Mouse (Mus musculus) hindbrain, embryonic 13.5 days (tissue): ENCODE measurements at regions not wholly inside any gene's neighbourhood (a gene's known extent, or its start where the extent isn't known, plus 50 kb on each side); places are given as distances from the start of the nearest gene placed in this dataset.

ENCODE experiments used
- ATAC-seq: fragments of 200-750 bp; cut with Nextera tagmentation; 2 replicates; pipeline ENCODE4 v1.8.0; 2017; ENCODE audit warnings: moderate TSS enrichment; ENCODE audit not compliant: low FRiP score
- H3K27ac ChIP-seq: fragments of 300-500 bp; sonication (generic); 2 replicates; pipeline ENCODE4 v1.5.1; 2015; ENCODE audit warnings: inconsistent platforms, mild to moderate bottlenecking, moderate library complexity
- H3K27me3 ChIP-seq: fragments of 300-500 bp; sonication (generic); 2 replicates; pipeline ENCODE4 v1.6.1; 2015; ENCODE audit warnings: mild to moderate bottlenecking, inconsistent platforms
- H3K36me3 ChIP-seq: fragments of 300-500 bp; sonication (generic); 2 replicates; pipeline ENCODE4 v1.6.1; 2015; ENCODE audit warnings: mild to moderate bottlenecking, inconsistent platforms
- H3K4me1 ChIP-seq: fragments of 300-500 bp; sonication (generic); replicated peaks from 2 replicates; pipeline ENCODE4 v1.6.1; 2015; ENCODE audit warnings: inconsistent platforms
- H3K4me2 ChIP-seq: fragments of 300-500 bp; sonication (generic); 2 replicates; pipeline ENCODE4 v1.6.1; 2015; ENCODE audit warnings: inconsistent platforms, mild to moderate bottlenecking, moderate library complexity
- H3K4me3 ChIP-seq: fragments of 300-500 bp; sonication (generic); 2 replicates; pipeline ENCODE4 v1.5.1; 2015; ENCODE audit warnings: mild to moderate bottlenecking, inconsistent platforms
- H3K9ac ChIP-seq: fragments of 300-500 bp; sonication (generic); 2 replicates; pipeline ENCODE4 v1.6.1; 2015; ENCODE audit warnings: mild to moderate bottlenecking, inconsistent platforms
- H3K9me3 ChIP-seq: fragments of 300-500 bp; sonication (generic); 2 replicates; pipeline ENCODE4 v1.6.1; 2016; ENCODE audit warnings: inconsistent platforms
- WGBS: fragments of 180-500 bp; shearing (Covaris S2); methylation state at CpG from one replicate; pipeline ENCODE4 v1.1.7; 2015; 5-methylcytosine and 5-hydroxymethylcytosine counted together

GRCm38 (mm10) chr2:75137133-75137982, 311.8 kb downstream of the Mtx2 start:
- H3K4me3 ChIP-seq = peak overlapping the region; percentile 44
- peak overlapping the region; percentile 85 for H3K4me2 ChIP-seq
- peak overlapping the region; percentile 71 for H3K9ac ChIP-seq
- H3K9me3 ChIP-seq = no peaks in the 10 kb centered on the region
- H3K4me1 ChIP-seq = peaks cover 14% of the 10 kb centered on the region
- WGBS = 1% methylated on average over 42 of the region's 42 CpGs
- H3K27me3 ChIP-seq = peaks cover 76% of the 10 kb centered on the region
- peak overlapping the region; percentile 44 for H3K27ac ChIP-seq
- ATAC-seq = peak; percentile 46; the same call in 1 of the 2 replicates
- H3K36me3 ChIP-seq = no peaks in the 10 kb centered on the region

DNA sequence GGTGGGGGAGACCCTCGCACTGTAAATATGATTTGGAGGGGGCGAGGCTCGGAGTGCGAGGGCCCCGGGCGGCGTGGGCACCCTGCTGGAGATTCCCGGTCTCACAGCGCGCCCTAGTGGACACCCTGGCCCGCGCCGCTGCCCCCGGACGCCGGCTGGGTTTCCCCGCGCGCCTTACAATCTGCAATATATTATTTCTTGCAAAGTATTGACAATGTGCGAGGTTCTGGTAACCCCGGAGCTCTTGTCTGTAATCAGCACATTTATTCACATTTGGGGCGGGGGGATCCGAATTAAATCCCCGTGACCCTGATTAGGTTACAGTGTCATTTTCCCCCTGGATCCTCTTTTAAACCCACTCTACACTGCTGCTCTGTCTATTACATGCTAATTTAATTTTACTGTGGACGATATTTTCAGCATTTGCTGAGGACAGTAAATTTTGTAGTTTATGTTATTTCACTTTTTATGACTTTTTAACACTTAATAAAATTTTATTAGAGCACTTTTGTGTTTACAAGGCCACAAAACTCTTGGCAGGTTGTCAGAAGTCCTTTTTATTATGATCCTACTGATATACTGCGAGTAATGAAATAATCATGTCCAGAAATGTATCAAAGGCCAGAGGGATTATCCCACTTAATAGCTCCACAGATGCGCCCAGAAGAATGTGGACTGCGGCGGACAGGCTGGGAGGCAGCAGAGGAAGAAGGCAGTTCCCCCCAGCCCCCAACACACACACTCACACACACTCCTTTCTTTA, 312.6 kb downstream of the Mtx2 start:
- no peak overlapping the region for H3K27ac ChIP-seq
- H3K36me3 ChIP-seq = no peaks in the 10 kb centered on the region
- peaks cover 14% of the 10 kb centered on the region for H3K4me1 ChIP-seq
- WGBS = 7% methylated on average over 29 of the region's 29 CpGs
- peaks cover 77% of the 10 kb centered on the region for H3K27me3 ChIP-seq
- ATAC-seq = no peak
- H3K4me2 ChIP-seq = peak overlapping the region; percentile 85
- peak overlapping the region; percentile 44 for H3K4me3 ChIP-seq
- H3K9ac ChIP-seq = peak overlapping the region; percentile 71
- no peaks in the 10 kb centered on the region for H3K9me3 ChIP-seq

DNA sequence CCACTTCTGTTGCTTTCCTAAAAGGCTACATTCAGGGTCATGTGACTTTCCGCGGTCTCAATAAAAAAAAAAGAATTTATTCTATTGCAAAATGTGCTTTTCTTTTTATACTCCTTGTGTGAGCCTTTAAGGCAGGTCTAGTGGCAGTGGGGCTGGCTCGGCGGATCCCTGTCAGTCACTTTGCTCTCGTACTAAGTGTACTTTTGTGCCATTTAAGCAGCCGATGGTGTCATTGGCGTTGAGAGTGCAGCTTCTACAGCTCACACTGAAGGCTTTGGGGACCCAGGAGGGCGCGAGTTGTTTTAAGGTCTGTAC, 313.1 kb downstream of the Mtx2 start:
- no peaks in the 10 kb centered on the region for H3K36me3 ChIP-seq
- no peaks in the 10 kb centered on the region for H3K9me3 ChIP-seq
- 31% methylated on average over 9 of the region's 9 CpGs for WGBS
- no peak overlapping the region for H3K27ac ChIP-seq
- peaks cover 77% of the 10 kb centered on the region for H3K27me3 ChIP-seq
- no peak overlapping the region for H3K9ac ChIP-seq
- peaks cover 14% of the 10 kb centered on the region for H3K4me1 ChIP-seq
- no peak for ATAC-seq
- H3K4me2 ChIP-seq = no peak overlapping the region
- no peak overlapping the region for H3K4me3 ChIP-seq

GRCm38 (mm10) chr2:75139544-75139943, 313.9 kb downstream of the Mtx2 start:
- WGBS = 59% methylated on average over 2 of the region's 2 CpGs
- no peak overlapping the region for H3K27ac ChIP-seq
- H3K36me3 ChIP-seq = no peaks in the 10 kb centered on the region
- no peaks in the 10 kb centered on the region for H3K9me3 ChIP-seq
- peaks cover 77% of the 10 kb centered on the region for H3K27me3 ChIP-seq
- H3K4me1 ChIP-seq = peaks cover 14% of the 10 kb centered on the region
- H3K9ac ChIP-seq = no peak overlapping the region
- H3K4me3 ChIP-seq = no peak overlapping the region
- ATAC-seq = no peak
- H3K4me2 ChIP-seq = no peak overlapping the region

DNA sequence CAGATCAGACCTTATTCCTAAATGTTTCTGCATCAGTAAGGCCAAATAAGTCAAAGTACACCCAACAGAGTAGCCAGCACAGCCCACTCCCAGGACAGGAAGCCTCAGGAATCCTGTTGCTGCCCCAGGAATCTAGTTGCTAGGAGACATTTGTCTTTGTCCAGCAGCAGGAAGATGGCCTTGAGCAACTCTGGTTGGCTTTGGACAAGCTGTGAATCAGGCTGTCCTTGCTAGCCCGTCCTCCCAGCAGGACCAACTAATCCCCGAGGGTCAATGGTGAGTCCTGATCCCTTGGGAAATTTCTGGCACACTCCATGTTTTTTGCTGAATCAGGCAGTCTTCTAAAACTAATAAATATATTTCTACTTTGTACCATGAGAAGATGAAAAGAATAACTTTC, 317.1 kb downstream of the Mtx2 start:
- ATAC-seq = no peak
- no peaks in the 10 kb centered on the region for H3K36me3 ChIP-seq
- no peak overlapping the region for H3K27ac ChIP-seq
- 14% methylated on average over 2 of the region's 2 CpGs for WGBS
- no peaks in the 10 kb centered on the region for H3K9me3 ChIP-seq
- peaks cover 57% of the 10 kb centered on the region for H3K27me3 ChIP-seq
- no peak overlapping the region for H3K4me2 ChIP-seq
- H3K4me1 ChIP-seq = peaks cover 2% of the 10 kb centered on the region
- H3K9ac ChIP-seq = no peak overlapping the region
- H3K4me3 ChIP-seq = no peak overlapping the region

GRCm38 (mm10) chr2:75144861-75145260, 319.3 kb downstream of the Mtx2 start:
- no peak for ATAC-seq
- no peaks in the 10 kb centered on the region for H3K9me3 ChIP-seq
- no peaks in the 10 kb centered on the region for H3K4me1 ChIP-seq
- H3K9ac ChIP-seq = no peak overlapping the region
- H3K27ac ChIP-seq = no peak overlapping the region
- H3K36me3 ChIP-seq = no peaks in the 10 kb centered on the region
- peaks cover 39% of the 10 kb centered on the region for H3K27me3 ChIP-seq
- no peak overlapping the region for H3K4me2 ChIP-seq
- no peak overlapping the region for H3K4me3 ChIP-seq
- 91% methylated on average over 12 of the region's 12 CpGs for WGBS

GRCm38 (mm10) chr2:75146256-75146655, 320.7 kb downstream of the Mtx2 start:
- H3K4me2 ChIP-seq = no peak overlapping the region
- H3K27ac ChIP-seq = no peak overlapping the region
- peaks cover 26% of the 10 kb centered on the region for H3K27me3 ChIP-seq
- no peaks in the 10 kb centered on the region for H3K4me1 ChIP-seq
- H3K4me3 ChIP-seq = no peak overlapping the region
- H3K36me3 ChIP-seq = no peaks in the 10 kb centered on the region
- no peaks in the 10 kb centered on the region for H3K9me3 ChIP-seq
- no peak for ATAC-seq
- H3K9ac ChIP-seq = no peak overlapping the region
- 76% methylated on average over 6 of the region's 6 CpGs for WGBS

GRCm38 (mm10) chr2:75147399-75147798, 321.8 kb downstream of the Mtx2 start:
- Histone ChIP-seq H3K4me1 (no peaks in the 10 kb centered on the region), H3K27me3 (peaks cover 21% of the 10 kb centered on the region), H3K27ac (no peak overlapping the region), H3K9me3 (no peaks in the 10 kb centered on the region), H3K9ac (no peak overlapping the region), H3K4me3 (no peak overlapping the region), H3K36me3 (no peaks in the 10 kb centered on the region), H3K4me2 (no peak overlapping the region)
- 75% methylated on average over 9 of the region's 9 CpGs for WGBS
- ATAC-seq = no peak

DNA sequence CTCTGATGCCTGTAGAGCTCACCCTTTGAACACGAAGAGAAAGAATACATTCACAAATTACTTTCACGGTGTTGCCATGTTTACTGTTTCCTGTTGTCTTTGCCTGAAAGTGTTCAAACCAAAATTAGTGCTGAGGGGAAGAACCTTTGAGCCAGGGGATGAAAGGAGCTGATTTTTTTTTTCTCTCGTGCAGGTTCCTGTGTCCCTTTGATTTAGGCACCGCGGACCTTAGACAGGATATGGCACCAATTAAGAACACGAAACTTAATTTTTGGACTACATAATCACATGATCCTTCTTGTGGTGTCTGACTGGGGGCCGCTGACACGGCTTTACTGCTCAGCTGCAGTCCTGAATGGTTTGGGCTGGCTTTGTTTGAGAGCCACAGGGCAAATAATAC, 322.4 kb downstream of the Mtx2 start:
- 70% methylated on average over 8 of the region's 8 CpGs for WGBS
- no peaks in the 10 kb centered on the region for H3K36me3 ChIP-seq

GRCm38 (mm10) chr2:75149036-75149435, 323.4 kb downstream of the Mtx2 start:
- H3K4me1 ChIP-seq = no peaks in the 10 kb centered on the region
- WGBS = 87% methylated on average over 5 of the region's 5 CpGs
- ATAC-seq = no peak
- peaks cover 10% of the 10 kb centered on the region for H3K27me3 ChIP-seq
- no peaks in the 10 kb centered on the region for H3K9me3 ChIP-seq
- H3K4me3 ChIP-seq = no peak overlapping the region
- no peaks in the 10 kb centered on the region for H3K36me3 ChIP-seq
- no peak overlapping the region for H3K9ac ChIP-seq
- no peak overlapping the region for H3K27ac ChIP-seq
- no peak overlapping the region for H3K4me2 ChIP-seq

More for the DNA sequence above, 322.4 kb downstream of the Mtx2 start:
- Histone ChIP-seq H3K27ac (no peak overlapping the region), H3K4me2 (no peak overlapping the region), H3K9me3 (no peaks in the 10 kb centered on the region), H3K9ac (no peak overlapping the region), H3K4me1 (no peaks in the 10 kb centered on the region), H3K4me3 (no peak overlapping the region), H3K27me3 (peaks cover 21% of the 10 kb centered on the region)
- no peak for ATAC-seq

- WGBS = 60% methylated on average over 12 of the region's 12 CpGs
- Histone ChIP-seq H3K9ac (no peak overlapping the region), H3K27me3 (peaks cover 5% of the 10 kb centered on the region), H3K27ac (no peak overlapping the region), H3K4me2 (no peak overlapping the region), H3K36me3 (no peaks in the 10 kb centered on the region), H3K9me3 (no peaks in the 10 kb centered on the region), H3K4me1 (no peaks in the 10 kb centered on the region), H3K4me3 (no peak overlapping the region)
- ATAC-seq = no peak
These were observed 324.0 kb downstream of the Mtx2 start for GRCm38 (mm10) chr2:75149562-75149961.

DNA sequence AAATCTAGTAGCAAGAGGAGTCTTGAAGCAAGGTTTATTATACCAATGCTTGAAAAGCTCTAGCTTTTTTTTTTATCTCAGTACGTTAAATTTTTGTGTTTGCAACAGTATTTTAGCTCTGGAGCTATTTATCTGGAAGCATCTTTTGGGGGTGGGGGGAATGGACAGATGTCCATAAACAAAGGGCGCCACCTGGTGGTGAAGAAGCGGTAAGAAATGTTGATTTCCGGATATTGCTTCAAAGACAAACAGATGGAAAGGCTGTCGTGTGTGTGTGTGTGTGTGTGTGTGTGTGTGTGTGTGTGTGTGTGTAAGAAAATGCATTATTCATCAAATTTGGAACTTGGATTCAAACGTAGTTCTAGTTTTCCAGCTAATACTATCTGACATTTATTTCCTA, 325.4 kb downstream of the Mtx2 start:
- no peak overlapping the region for H3K27ac ChIP-seq
- no peak overlapping the region for H3K4me3 ChIP-seq
- 0 out of 2 replicates have a peak, but pooled peaks cover 7% of the 10 kb centered on the region for H3K27me3 ChIP-seq
- H3K4me2 ChIP-seq = no peak overlapping the region
- no peaks in the 10 kb centered on the region for H3K4me1 ChIP-seq
- WGBS = 4% methylated on average over 6 of the region's 6 CpGs
- no peaks in the 10 kb centered on the region for H3K36me3 ChIP-seq
- no peak for ATAC-seq
- no peaks in the 10 kb centered on the region for H3K9me3 ChIP-seq
- H3K9ac ChIP-seq = no peak overlapping the region
